Mouse (Mus musculus): ENCODE results near the gene Ufm1. TPM values are rescaled to one million over a fixed set of nuclear protein-coding genes. Genes with fewer than 3 reads are reported as not detected.

Gene Ufm1
- total RNA-seq, 2 experiments from 2014 or later: 71.7 to 82.8 TPM

DNA sequence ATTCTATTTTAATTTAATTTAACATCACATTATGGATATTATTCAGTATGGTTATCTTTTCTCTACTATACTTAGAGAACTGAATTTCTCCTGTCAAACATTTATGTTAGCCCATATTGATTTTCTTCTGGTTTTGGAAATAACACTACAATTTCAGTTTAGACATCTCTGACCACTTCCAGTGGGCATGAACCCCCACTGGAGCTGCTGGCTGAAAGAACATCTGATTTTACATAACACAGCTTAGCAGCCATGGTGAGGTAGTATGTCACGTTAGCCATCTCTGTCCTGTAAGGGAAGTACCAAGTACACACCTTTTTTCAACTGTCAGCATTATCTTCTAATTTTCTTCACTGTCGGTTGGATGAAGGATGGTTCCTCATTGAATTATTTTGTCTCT lies 18.8 kb downstream of the Ufm1 start, which contains the start of gene Gm10985:
TSS of gene Gm10985 (plus strand) at position 301 of the 400 bp plus-strand sequence.
- no peak for DNase-seq (ENCODE audit: extremely low spot score in 1 of 2, low spot score in 2 of 2)
- Histone ChIP-seq H3K27ac (no peak within 1 kb of the TSS), H3K4me3 (no peak within 1 kb of the TSS)
- TF ChIP-seq CTCF (IDR thresholded peaks at IDR 0.05): no peak
- intact Hi-C loops (cut with DNase I): no loop called here

DNA sequence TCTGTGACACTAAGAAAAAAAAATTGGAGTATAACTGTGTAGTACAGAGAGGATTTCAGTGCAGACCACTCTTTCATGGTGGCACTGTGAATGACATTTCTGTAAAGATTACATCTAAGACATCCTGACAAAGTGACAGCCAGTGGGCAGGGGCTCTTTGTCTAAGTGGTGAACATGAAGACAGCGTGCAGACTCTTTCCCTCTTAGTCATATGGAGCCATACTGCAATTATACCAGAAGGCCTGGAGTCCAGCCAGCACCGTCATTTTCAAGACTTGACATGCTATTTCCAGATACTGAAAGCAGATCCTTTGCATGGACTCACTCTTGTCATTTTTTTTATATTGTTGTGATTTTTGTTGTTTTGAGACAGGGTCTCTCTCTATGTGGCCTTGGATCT lies 29.4 kb downstream of the Ufm1 start:
- no peak for DNase-seq (ENCODE audit: extremely low spot score in 1 of 2, low spot score in 2 of 2)
- intact Hi-C loops (cut with DNase I): no loop called here

DNA sequence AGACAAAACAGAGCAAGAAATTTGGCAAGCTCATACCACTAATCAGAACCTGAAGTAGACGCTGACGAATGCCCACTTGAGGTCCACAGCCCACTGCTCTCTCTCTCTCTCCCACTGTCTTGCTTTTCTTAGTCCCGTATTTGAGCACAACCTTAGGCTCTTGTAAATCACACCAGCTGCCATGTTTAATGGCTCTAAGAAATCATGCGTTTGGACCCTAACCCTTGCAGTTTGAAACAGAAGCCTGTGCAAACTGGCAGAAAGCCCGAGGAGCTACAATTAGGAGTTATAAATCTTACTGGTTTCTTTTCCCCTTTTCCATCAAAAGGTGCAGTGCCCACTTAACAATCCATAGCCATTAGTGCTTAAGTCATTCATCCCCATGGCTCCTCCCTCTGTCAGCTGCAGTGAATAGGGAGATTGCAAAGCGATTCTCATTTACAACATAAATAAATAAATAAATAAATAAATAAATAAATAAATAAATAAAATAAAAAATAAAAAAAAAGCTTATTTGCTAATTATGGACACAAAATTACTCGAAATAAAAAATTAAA lies 50.1 kb downstream of the Ufm1 start:
- intact Hi-C loops (cut with DNase I): no loop called here
- Histone ChIP-seq H3K4me3 (no peak overlapping the region), H3K27ac (no peak overlapping the region)
- no peak for DNase-seq (ENCODE audit: extremely low spot score in 1 of 2, low spot score in 2 of 2)
- no peak for TF ChIP-seq CTCF (IDR thresholded peaks at IDR 0.05)

More for the DNA sequence above, 29.4 kb downstream of the Ufm1 start:
- no peak for TF ChIP-seq CTCF (IDR thresholded peaks at IDR 0.05)
- no peak overlapping the region for H3K4me3 ChIP-seq
- H3K27ac ChIP-seq: no peak overlapping the region

Other genes with a start within 250 kb of the Ufm1 start
- 1 to 10 TPM; 1.4 to 2.2 TPM for gene Frem2, start 206.5 kb downstream of the Ufm1 start, total RNA-seq (2021)
- not detected for gene Gm10985, start 18.7 kb downstream of the Ufm1 start, total RNA-seq (2021)

Data from left cerebral cortex, adult 2 months (tissue).